Mouse (Mus musculus): ENCODE measurements around the gene Cybb. TPM values are rescaled to one million over a fixed set of nuclear protein-coding genes. Genes with fewer than 3 reads are reported as not detected.
"Not testable (repeated sequence)": the region's sequence is repeated elsewhere in the genome, so short reads cannot be mapped to it uniquely, and the experiment has no call there.

Cybb gene
- polyA plus RNA-seq (2014; fragmentation: Nextera tagmentation; extraction: Ambion mirVana), result 0.20 and 0.67 TPM in 2 replicates

DNA sequence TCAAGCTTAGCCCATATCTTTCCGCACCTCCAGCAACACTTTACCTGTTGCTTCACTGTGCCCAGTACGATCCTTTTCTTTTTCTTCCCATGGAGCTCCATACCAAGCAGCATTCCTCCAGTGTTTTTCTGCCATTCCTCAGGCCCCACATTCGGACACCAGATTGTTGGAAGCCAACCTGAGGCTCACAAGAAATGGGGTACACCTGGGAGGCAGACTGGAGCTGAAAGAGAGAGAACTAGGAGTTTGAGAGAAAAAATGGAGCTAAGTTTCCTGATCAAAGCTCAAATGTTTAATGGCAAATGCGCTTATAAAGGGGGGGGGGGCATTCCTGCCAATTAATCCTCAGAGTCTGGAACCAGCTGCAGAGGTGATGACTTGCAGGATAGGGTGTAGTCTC is at the start of gene Cybb:
Gene Cybb (minus strand): TSS at position 101 of the 400 bp plus-strand sequence.
- Histone ChIP-seq H3K9ac (ENCODE audit: low read depth, low read length) (no peak within 1 kb of the TSS), H3K4me1 (ENCODE audit: control insufficient read depth, insufficient read depth, low read length) (no peaks in the 10 kb centered on the region), H3K4me2 (no peak within 1 kb of the TSS), H3K4me3 (ENCODE audit: low read depth, low read length) (no peak within 1 kb of the TSS), H3K27ac (ENCODE audit: low read depth, low read length) (no peak within 1 kb of the TSS), H3K27me3 (ENCODE audit: control insufficient read depth, insufficient read depth, low read length) (no peaks in the 10 kb centered on the region), H3K36me3 (ENCODE audit: control insufficient read depth, insufficient read depth, low read length) (no peaks in the 10 kb centered on the region), H3K9me3 (replicated peaks; ENCODE audit: control insufficient read depth, low read length) (no peaks in the 10 kb centered on the region)
- no peak for ATAC-seq (replicated peaks; ENCODE audit: insufficient number of reproducible peaks, low FRiP score, low TSS enrichment)
- WGBS (ENCODE audit: insufficient replicate concordance), result 73% methylated on average over 4 of the region's 4 CpGs

GRCm38 (mm10) chrX:9536881-9537280 is 49.3 kb upstream of the Cybb start:
- ATAC-seq (replicated peaks; ENCODE audit: insufficient number of reproducible peaks, low FRiP score, low TSS enrichment), result no peak
- H3K9me3 ChIP-seq (replicated peaks; ENCODE audit: control insufficient read depth, low read length), result no peaks in the 10 kb centered on the region
- no peak overlapping the region for H3K4me2 ChIP-seq
- H3K27me3 ChIP-seq (ENCODE audit: control insufficient read depth, insufficient read depth, low read length), result no peaks in the 10 kb centered on the region
- no peak overlapping the region for H3K27ac ChIP-seq (ENCODE audit: low read depth, low read length)
- WGBS (ENCODE audit: insufficient replicate concordance), result 77% methylated on average over 3 of the region's 3 CpGs
- no peak overlapping the region for H3K9ac ChIP-seq (ENCODE audit: low read depth, low read length)
- no peak overlapping the region for H3K4me3 ChIP-seq (ENCODE audit: low read depth, low read length)
- no peaks in the 10 kb centered on the region for H3K4me1 ChIP-seq (ENCODE audit: control insufficient read depth, insufficient read depth, low read length)
- H3K36me3 ChIP-seq (ENCODE audit: control insufficient read depth, insufficient read depth, low read length), result no peaks in the 10 kb centered on the region

DNA sequence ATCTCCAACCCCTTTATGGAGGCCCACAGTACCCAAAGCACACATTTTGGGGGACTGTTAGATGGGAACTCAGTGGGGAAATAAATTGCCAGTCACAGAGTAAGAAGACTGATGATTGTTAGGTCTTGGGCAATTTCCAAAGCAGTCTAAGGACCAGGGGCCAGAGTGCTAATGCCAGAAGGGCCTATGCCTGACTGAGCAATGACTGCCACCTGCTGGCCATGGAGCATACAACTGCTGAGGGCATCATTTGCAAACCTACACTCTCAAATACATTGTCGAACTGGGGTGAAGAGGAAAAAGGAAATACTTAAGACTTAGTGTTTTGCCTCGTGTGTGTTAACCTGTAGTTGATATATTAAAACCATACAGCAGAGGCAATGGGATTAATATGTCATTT is 32.4 kb upstream of the Cybb start:
- H3K9ac ChIP-seq (ENCODE audit: low read depth, low read length); H3K27ac ChIP-seq (ENCODE audit: low read depth, low read length); H3K4me1 ChIP-seq (ENCODE audit: control insufficient read depth, insufficient read depth, low read length); ATAC-seq (replicated peaks; ENCODE audit: insufficient number of reproducible peaks, low FRiP score, low TSS enrichment); H3K27me3 ChIP-seq (ENCODE audit: control insufficient read depth, insufficient read depth, low read length); H3K9me3 ChIP-seq (replicated peaks; ENCODE audit: control insufficient read depth, low read length); H3K4me3 ChIP-seq (ENCODE audit: low read depth, low read length); H3K4me2 ChIP-seq; H3K36me3 ChIP-seq (ENCODE audit: control insufficient read depth, insufficient read depth, low read length): not testable (repeated sequence)
- 26% methylated on average over 2 of the region's 2 CpGs for WGBS (ENCODE audit: insufficient replicate concordance)

DNA sequence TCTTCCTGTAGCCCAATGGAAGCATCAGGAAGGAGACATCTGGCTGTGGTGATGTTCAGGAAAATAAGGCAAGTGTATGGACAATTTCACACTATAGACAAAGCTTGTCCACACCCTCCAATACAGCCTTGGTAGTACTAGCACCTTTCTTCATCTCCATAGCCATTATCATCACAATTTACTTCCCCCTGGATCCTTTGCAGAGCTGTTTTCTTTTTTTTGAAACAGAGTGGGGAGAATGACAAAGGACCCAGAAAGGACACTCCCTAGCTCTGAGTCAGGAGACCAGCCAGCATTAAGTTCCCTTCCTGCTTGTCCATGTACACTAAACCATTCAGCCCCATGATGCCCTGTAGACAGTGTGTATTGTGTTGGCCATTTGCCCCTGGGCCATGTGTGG is 30.0 kb upstream of the Cybb start:
- H3K27me3 ChIP-seq (ENCODE audit: control insufficient read depth, insufficient read depth, low read length); H3K36me3 ChIP-seq (ENCODE audit: control insufficient read depth, insufficient read depth, low read length); H3K9me3 ChIP-seq (replicated peaks; ENCODE audit: control insufficient read depth, low read length); ATAC-seq (replicated peaks; ENCODE audit: insufficient number of reproducible peaks, low FRiP score, low TSS enrichment); H3K4me2 ChIP-seq; H3K9ac ChIP-seq (ENCODE audit: low read depth, low read length); H3K4me1 ChIP-seq (ENCODE audit: control insufficient read depth, insufficient read depth, low read length); H3K4me3 ChIP-seq (ENCODE audit: low read depth, low read length); H3K27ac ChIP-seq (ENCODE audit: low read depth, low read length): not testable (repeated sequence)

GRCm38 (mm10) chrX:9475036-9475435 is 12.5 kb downstream of the Cybb start:
- not testable (repeated sequence) for H3K4me3 ChIP-seq (ENCODE audit: low read depth, low read length); H3K27ac ChIP-seq (ENCODE audit: low read depth, low read length); H3K9me3 ChIP-seq (replicated peaks; ENCODE audit: control insufficient read depth, low read length); H3K9ac ChIP-seq (ENCODE audit: low read depth, low read length); H3K36me3 ChIP-seq (ENCODE audit: control insufficient read depth, insufficient read depth, low read length); ATAC-seq (replicated peaks; ENCODE audit: insufficient number of reproducible peaks, low FRiP score, low TSS enrichment); H3K27me3 ChIP-seq (ENCODE audit: control insufficient read depth, insufficient read depth, low read length); H3K4me2 ChIP-seq; H3K4me1 ChIP-seq (ENCODE audit: control insufficient read depth, insufficient read depth, low read length)
- WGBS (ENCODE audit: insufficient replicate concordance), result 74% methylated on average over 6 of the region's 6 CpGs

DNA sequence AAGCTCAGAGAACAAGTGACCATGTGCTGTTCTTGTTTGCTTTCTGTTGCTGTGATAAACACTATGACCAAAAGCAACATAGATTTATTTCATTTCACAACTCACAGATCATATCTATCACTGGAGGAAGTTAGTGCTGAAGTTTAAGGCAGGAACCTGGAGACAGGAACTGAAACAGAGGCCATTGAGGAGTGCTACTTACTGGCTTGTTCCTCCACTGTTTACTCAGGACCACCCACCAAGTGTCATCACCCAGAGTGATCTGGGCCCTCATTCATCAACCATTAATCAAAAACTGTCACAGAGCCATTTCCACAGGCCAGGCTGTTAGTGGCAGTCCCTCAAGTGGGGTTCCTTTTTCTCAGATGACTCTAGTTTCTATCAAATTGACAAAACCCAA is 13.1 kb downstream of the Cybb start:
- Histone ChIP-seq H3K27me3 (ENCODE audit: control insufficient read depth, insufficient read depth, low read length) (no peaks in the 10 kb centered on the region), H3K36me3 (ENCODE audit: control insufficient read depth, insufficient read depth, low read length) (no peaks in the 10 kb centered on the region), H3K4me1 (ENCODE audit: control insufficient read depth, insufficient read depth, low read length) (no peaks in the 10 kb centered on the region), H3K4me2 (no peak overlapping the region), H3K4me3 (ENCODE audit: low read depth, low read length) (no peak overlapping the region), H3K9ac (ENCODE audit: low read depth, low read length) (no peak overlapping the region), H3K27ac (ENCODE audit: low read depth, low read length) (no peak overlapping the region), H3K9me3 (replicated peaks; ENCODE audit: control insufficient read depth, low read length) (no peaks in the 10 kb centered on the region)
- no peak for ATAC-seq (replicated peaks; ENCODE audit: insufficient number of reproducible peaks, low FRiP score, low TSS enrichment)

GRCm38 (mm10) chrX:9473768-9474167 is 13.8 kb downstream of the Cybb start:
- Histone ChIP-seq H3K4me2 (no peak overlapping the region), H3K36me3 (ENCODE audit: control insufficient read depth, insufficient read depth, low read length) (no peaks in the 10 kb centered on the region), H3K9ac (ENCODE audit: low read depth, low read length) (no peak overlapping the region), H3K27me3 (ENCODE audit: control insufficient read depth, insufficient read depth, low read length) (no peaks in the 10 kb centered on the region), H3K4me1 (ENCODE audit: control insufficient read depth, insufficient read depth, low read length) (no peaks in the 10 kb centered on the region), H3K4me3 (ENCODE audit: low read depth, low read length) (no peak overlapping the region), H3K9me3 (replicated peaks; ENCODE audit: control insufficient read depth, low read length) (no peaks in the 10 kb centered on the region), H3K27ac (ENCODE audit: low read depth, low read length) (no peak overlapping the region)
- no peak for ATAC-seq (replicated peaks; ENCODE audit: insufficient number of reproducible peaks, low FRiP score, low TSS enrichment)
- WGBS (ENCODE audit: insufficient replicate concordance), result 66% methylated on average over 2 of the region's 2 CpGs

DNA sequence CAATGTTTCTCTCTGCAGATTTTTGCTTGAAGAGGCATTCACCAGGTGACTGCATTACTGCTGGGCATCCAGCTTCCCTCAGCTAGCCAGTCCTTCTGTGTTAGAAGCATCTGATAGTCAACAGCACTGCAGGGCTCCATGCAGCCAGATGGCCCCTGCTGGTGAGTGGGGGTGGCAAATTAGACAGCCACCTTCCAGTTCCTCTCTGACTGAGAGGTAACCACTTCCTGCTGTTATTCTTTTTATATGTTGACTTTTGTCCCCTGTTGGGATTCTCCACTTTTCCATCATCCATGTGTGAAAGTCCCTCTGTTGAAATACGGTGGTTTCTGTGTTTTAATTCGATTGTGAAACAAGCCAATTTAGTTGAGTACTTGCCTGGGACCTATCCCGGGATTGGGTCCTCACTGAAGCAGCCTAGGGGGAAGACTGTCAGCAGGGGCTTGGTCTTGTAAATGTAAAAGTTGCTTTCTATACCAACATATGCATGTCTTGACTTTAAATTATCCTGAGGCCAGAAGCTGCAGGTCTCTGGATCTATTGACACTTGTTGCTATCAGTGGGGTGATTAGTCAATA is 16.7 kb downstream of the Cybb start:
- Histone ChIP-seq H3K4me3 (ENCODE audit: low read depth, low read length) (no peak overlapping the region), H3K9ac (ENCODE audit: low read depth, low read length) (no peak overlapping the region), H3K27ac (ENCODE audit: low read depth, low read length) (no peak overlapping the region), H3K4me1 (ENCODE audit: control insufficient read depth, insufficient read depth, low read length) (no peaks in the 10 kb centered on the region), H3K27me3 (ENCODE audit: control insufficient read depth, insufficient read depth, low read length) (no peaks in the 10 kb centered on the region), H3K4me2 (no peak overlapping the region), H3K9me3 (replicated peaks; ENCODE audit: control insufficient read depth, low read length) (no peaks in the 10 kb centered on the region), H3K36me3 (ENCODE audit: control insufficient read depth, insufficient read depth, low read length) (no peaks in the 10 kb centered on the region)
- 41% methylated on average over 3 of the region's 3 CpGs for WGBS (ENCODE audit: insufficient replicate concordance)
- ATAC-seq (replicated peaks; ENCODE audit: insufficient number of reproducible peaks, low FRiP score, low TSS enrichment), result no peak

- Histone ChIP-seq H3K36me3 (ENCODE audit: control insufficient read depth, insufficient read depth, low read length) (no peaks in the 10 kb centered on the region), H3K9ac (ENCODE audit: low read depth, low read length) (no peak overlapping the region), H3K9me3 (replicated peaks; ENCODE audit: control insufficient read depth, low read length) (no peaks in the 10 kb centered on the region), H3K4me2 (no peak overlapping the region), H3K4me1 (ENCODE audit: control insufficient read depth, insufficient read depth, low read length) (no peaks in the 10 kb centered on the region), H3K4me3 (ENCODE audit: low read depth, low read length) (no peak overlapping the region), H3K27ac (ENCODE audit: low read depth, low read length) (no peak overlapping the region), H3K27me3 (ENCODE audit: control insufficient read depth, insufficient read depth, low read length) (no peaks in the 10 kb centered on the region)
- ATAC-seq (replicated peaks; ENCODE audit: insufficient number of reproducible peaks, low FRiP score, low TSS enrichment), result no peak
Measured at GRCm38 (mm10) chrX:9469100-9469499, 18.5 kb downstream of the Cybb start.
